Mouse (Mus musculus) ZHBTc4 (cell line): ENCODE data around the gene Sez6l.

Experiments
- DNase-seq: peaks from one replicate; pipeline ENCODE4 v3.0.0-alpha.2; 2011; ENCODE audit warnings: low read depth, low spot score

The Sez6l gene

GRCm38 (mm10) chr5:112389352-112389751, 187.6 kb downstream of the Sez6l start:
- DNase-seq = no peak

GRCm38 (mm10) chr5:112385973-112386372, 191.0 kb downstream of the Sez6l start:
- DNase-seq = peak; percentile 92

GRCm38 (mm10) chr5:112384805-112385472, 192.0 kb downstream of the Sez6l start:
- no peak for DNase-seq

- DNase-seq = no peak
Measured at GRCm38 (mm10) chr5:112382641-112383330, 194.2 kb downstream of the Sez6l start.

- DNase-seq = no peak
Measured at GRCm38 (mm10) chr5:112382042-112382441, 194.9 kb downstream of the Sez6l start.

- no peak for DNase-seq
Measured at GRCm38 (mm10) chr5:112381154-112381553, 195.8 kb downstream of the Sez6l start.

GRCm38 (mm10) chr5:112378716-112379115, 198.3 kb downstream of the Sez6l start:
- no peak for DNase-seq

GRCm38 (mm10) chr5:112377380-112377779, 199.6 kb downstream of the Sez6l start:
- DNase-seq = no peak

- DNase-seq = no peak
Measured at GRCm38 (mm10) chr5:112376111-112376510, 200.9 kb downstream of the Sez6l start.

GRCm38 (mm10) chr5:112371933-112372332, 205.1 kb downstream of the Sez6l start:
- no peak for DNase-seq

- no peak for DNase-seq
Measured at GRCm38 (mm10) chr5:112370236-112370813, 206.7 kb downstream of the Sez6l start.

- no peak for DNase-seq
Measured at GRCm38 (mm10) chr5:112369326-112369725, 207.7 kb downstream of the Sez6l start.
